Mouse (Mus musculus) intestine, embryonic 15.5 days (tissue): Measurements from ENCODE around the gene Msantd2. TPM values are rescaled to one million over a fixed set of nuclear protein-coding genes. Genes with fewer than 3 reads are reported as not detected.

ENCODE experiments used
- ATAC-seq: fragments of 200-750 bp; cut with Nextera tagmentation; 2 replicates; pipeline ENCODE4 v1.8.0; 2017; ENCODE audit warnings: moderate TSS enrichment, moderate library complexity
- H3K27ac ChIP-seq: fragments of 300-500 bp; sonication (generic); 2 replicates; pipeline ENCODE4 v1.5.1; 2015; ENCODE audit warnings: mild to moderate bottlenecking, inconsistent platforms
- H3K27me3 ChIP-seq: fragments of 300-500 bp; sonication (generic); replicated peaks from 2 replicates; pipeline ENCODE4 v1.6.1; 2015; ENCODE audit warnings: inconsistent platforms
- H3K36me3 ChIP-seq: fragments of 300-500 bp; sonication (generic); 2 replicates; pipeline ENCODE4 v1.6.1; 2015; ENCODE audit warnings: inconsistent platforms
- H3K4me1 ChIP-seq: fragments of 300-500 bp; sonication (generic); replicated peaks from 2 replicates; pipeline ENCODE4 v1.6.1; 2015; ENCODE audit warnings: inconsistent platforms
- H3K4me2 ChIP-seq: fragments of 300-500 bp; sonication (generic); replicated peaks from 2 replicates; pipeline ENCODE4 v1.6.1; 2015; ENCODE audit warnings: mild to moderate bottlenecking, inconsistent platforms
- H3K4me3 ChIP-seq: fragments of 300-500 bp; sonication (generic); replicated peaks from 2 replicates; pipeline ENCODE4 v1.5.1; 2015; ENCODE audit warnings: inconsistent platforms
- H3K9ac ChIP-seq: fragments of 300-500 bp; sonication (generic); 2 replicates; pipeline ENCODE4 v1.6.1; 2015; ENCODE audit warnings: inconsistent platforms
- H3K9me3 ChIP-seq: fragments of 300-500 bp; sonication (generic); 2 replicates; pipeline ENCODE4 v1.6.1; 2016; ENCODE audit warnings: inconsistent platforms
- WGBS: fragments of 180-500 bp; shearing (Covaris S2); methylation state at CpG from one replicate; pipeline ENCODE4 v1.1.7; 2015; 5-methylcytosine and 5-hydroxymethylcytosine counted together
- polyA plus RNA-seq: library from polyadenylated mRNA; unstranded; fragments of >200 nt; fragmentation: Nextera tagmentation; extraction: Ambion mirVana; gene quantifications from 2 replicates; pipeline ENCODE4 v1.2.1, GENCODE M21; 2015

Msantd2 gene
- polyA plus RNA-seq, 1 experiment from 2014 or later = 17.9 TPM

GRCm38 (mm10) chr9:37514456-37514855, 25.3 kb downstream of the Msantd2 start:
- no peak overlapping the region for H3K4me2 ChIP-seq
- H3K4me3 ChIP-seq = no peak overlapping the region
- 73% methylated on average over 3 of the region's 3 CpGs for WGBS
- H3K27ac ChIP-seq = no peak overlapping the region
- H3K9me3 ChIP-seq = no peaks in the 10 kb centered on the region
- H3K4me1 ChIP-seq = 0 out of 2 replicates have a peak, but pooled peaks cover 2% of the 10 kb centered on the region
- no peaks in the 10 kb centered on the region for H3K36me3 ChIP-seq
- ATAC-seq = no peak
- H3K9ac ChIP-seq = no peak overlapping the region
- H3K27me3 ChIP-seq = no peaks in the 10 kb centered on the region

GRCm38 (mm10) chr9:37517467-37517866, 28.3 kb downstream of the Msantd2 start:
- H3K27me3 ChIP-seq = no peaks in the 10 kb centered on the region
- H3K4me3 ChIP-seq = no peak overlapping the region
- WGBS = 83% methylated on average over 1 of the region's 1 CpGs
- no peaks in the 10 kb centered on the region for H3K9me3 ChIP-seq
- H3K4me2 ChIP-seq = no peak overlapping the region
- H3K9ac ChIP-seq = no peak overlapping the region
- ATAC-seq = no peak
- H3K4me1 ChIP-seq = 0 out of 2 replicates have a peak, but pooled peaks cover 2% of the 10 kb centered on the region
- no peak overlapping the region for H3K27ac ChIP-seq
- peaks cover under 1% of the 10 kb centered on the region; the same call in 1 of the 2 replicates for H3K36me3 ChIP-seq

GRCm38 (mm10) chr9:37518991-37519390, 29.9 kb downstream of the Msantd2 start:
- Histone ChIP-seq H3K4me2 (no peak overlapping the region), H3K36me3 (peaks cover 8% of the 10 kb centered on the region; the same call in 1 of the 2 replicates), H3K27ac (no peak overlapping the region), H3K27me3 (no peaks in the 10 kb centered on the region), H3K9me3 (no peaks in the 10 kb centered on the region), H3K4me1 (0 out of 2 replicates have a peak, but pooled peaks cover 2% of the 10 kb centered on the region), H3K4me3 (no peak overlapping the region), H3K9ac (no peak overlapping the region)
- no peak for ATAC-seq
- 92% methylated on average over 8 of the region's 8 CpGs for WGBS

GRCm38 (mm10) chr9:37519995-37520394, 30.9 kb downstream of the Msantd2 start:
- Histone ChIP-seq H3K27me3 (no peaks in the 10 kb centered on the region), H3K36me3 (peaks cover 8% of the 10 kb centered on the region; the same call in 1 of the 2 replicates), H3K9ac (no peak overlapping the region), H3K4me3 (no peak overlapping the region), H3K4me2 (no peak overlapping the region), H3K27ac (no peak overlapping the region), H3K4me1 (0 out of 2 replicates have a peak, but pooled peaks cover 2% of the 10 kb centered on the region), H3K9me3 (no peaks in the 10 kb centered on the region)
- 88% methylated on average over 2 of the region's 2 CpGs for WGBS
- no peak for ATAC-seq

- WGBS = 86% methylated on average over 2 of the region's 2 CpGs
Measured at GRCm38 (mm10) chr9:37525461-37525860, 36.3 kb downstream of the Msantd2 start.

GRCm38 (mm10) chr9:37526443-37527395, 37.6 kb downstream of the Msantd2 start:
- Histone ChIP-seq H3K4me1 (peaks cover 23% of the 10 kb centered on the region), H3K4me2 (peak overlapping the region; percentile 37), H3K9ac (no peak overlapping the region), H3K4me3 (0 out of 2 replicates have a peak overlapping the region, but pooled peaks have one; percentile 36), H3K36me3 (peaks cover 8% of the 10 kb centered on the region; the same call in 1 of the 2 replicates), H3K9me3 (no peaks in the 10 kb centered on the region), H3K27me3 (peaks cover 40% of the 10 kb centered on the region), H3K27ac (no peak overlapping the region)
- 32% methylated on average over 21 of the region's 21 CpGs for WGBS
- ATAC-seq = no peak

More at GRCm38 (mm10) chr9:37525461-37525860, 36.3 kb downstream of the Msantd2 start:
- H3K4me2 ChIP-seq = no peak overlapping the region
- no peak for ATAC-seq
- H3K4me3 ChIP-seq = no peak overlapping the region
- H3K9ac ChIP-seq = no peak overlapping the region
- peaks cover 16% of the 10 kb centered on the region; the same call in 1 of the 2 replicates for H3K4me1 ChIP-seq
- no peaks in the 10 kb centered on the region for H3K9me3 ChIP-seq
- H3K36me3 ChIP-seq = peaks cover 8% of the 10 kb centered on the region; the same call in 1 of the 2 replicates
- H3K27me3 ChIP-seq = peaks cover 37% of the 10 kb centered on the region
- H3K27ac ChIP-seq = no peak overlapping the region

- H3K9me3 ChIP-seq = no peaks in the 10 kb centered on the region
- no peak within 1 kb of the TSS for H3K9ac ChIP-seq
- peaks cover 40% of the 10 kb centered on the region for H3K27me3 ChIP-seq
- WGBS = 17% methylated on average over 41 of the region's 41 CpGs
- H3K4me1 ChIP-seq = peaks cover 23% of the 10 kb centered on the region
- ATAC-seq = no peak
- peaks cover 6% of the 10 kb centered on the region; the same call in 1 of the 2 replicates for H3K36me3 ChIP-seq
- H3K27ac ChIP-seq = 0 out of 2 replicates have a peak within 1 kb of the TSS, but pooled peaks have one; percentile 22
- peak within 1 kb of the TSS; percentile 36 for H3K4me3 ChIP-seq
- peak within 1 kb of the TSS; percentile 85 for H3K4me2 ChIP-seq
Measured at GRCm38 (mm10) chr9:37527396-37528224, 38.5 kb downstream of the Msantd2 start, which contains the start of gene Esam. Gene Esam (plus strand): TSS chr9:37528078.

GRCm38 (mm10) chr9:37528225-37528970, 39.3 kb downstream of the Msantd2 start:
- Histone ChIP-seq H3K36me3 (no peaks in the 10 kb centered on the region), H3K4me1 (peaks cover 23% of the 10 kb centered on the region), H3K4me2 (peak overlapping the region; percentile 85; the same call in 1 of the 2 replicates), H3K4me3 (peak overlapping the region; percentile 36), H3K9me3 (no peaks in the 10 kb centered on the region), H3K27me3 (peaks cover 40% of the 10 kb centered on the region), H3K9ac (no peak overlapping the region), H3K27ac (0 out of 2 replicates have a peak overlapping the region, but pooled peaks have one; percentile 22)
- no peak for ATAC-seq
- 39% methylated on average over 9 of the region's 9 CpGs for WGBS

GRCm38 (mm10) chr9:37530031-37530887, 41.1 kb downstream of the Msantd2 start:
- WGBS = 3% methylated on average over 32 of the region's 32 CpGs
- peaks cover 40% of the 10 kb centered on the region for H3K27me3 ChIP-seq

GRCm38 (mm10) chr9:37530888-37531705, 42.0 kb downstream of the Msantd2 start:
- 2% methylated on average over 31 of the region's 31 CpGs for WGBS
- peak overlapping the region; percentile 39 for H3K9ac ChIP-seq
- ATAC-seq = peak; percentile 95
- H3K4me1 ChIP-seq = peaks cover 23% of the 10 kb centered on the region
- H3K27me3 ChIP-seq = peaks cover 40% of the 10 kb centered on the region
- no peaks in the 10 kb centered on the region for H3K36me3 ChIP-seq
- peak overlapping the region; percentile 85 for H3K4me2 ChIP-seq
- H3K9me3 ChIP-seq = no peaks in the 10 kb centered on the region
- peak overlapping the region; percentile 36 for H3K4me3 ChIP-seq
- 0 out of 2 replicates have a peak overlapping the region, but pooled peaks have one; percentile 40 for H3K27ac ChIP-seq

More at GRCm38 (mm10) chr9:37530031-37530887, 41.1 kb downstream of the Msantd2 start:
- ATAC-seq = peak; percentile 65
- no peaks in the 10 kb centered on the region for H3K36me3 ChIP-seq
- H3K4me3 ChIP-seq = peak overlapping the region; percentile 36
- H3K9me3 ChIP-seq = no peaks in the 10 kb centered on the region
- peak overlapping the region; percentile 40; the same call in 1 of the 2 replicates for H3K27ac ChIP-seq
- peak overlapping the region; percentile 39 for H3K9ac ChIP-seq
- H3K4me1 ChIP-seq = peaks cover 23% of the 10 kb centered on the region
- peak overlapping the region; percentile 85 for H3K4me2 ChIP-seq
